Mouse (Mus musculus): ENCODE results near the gene Chst15.

DNA sequence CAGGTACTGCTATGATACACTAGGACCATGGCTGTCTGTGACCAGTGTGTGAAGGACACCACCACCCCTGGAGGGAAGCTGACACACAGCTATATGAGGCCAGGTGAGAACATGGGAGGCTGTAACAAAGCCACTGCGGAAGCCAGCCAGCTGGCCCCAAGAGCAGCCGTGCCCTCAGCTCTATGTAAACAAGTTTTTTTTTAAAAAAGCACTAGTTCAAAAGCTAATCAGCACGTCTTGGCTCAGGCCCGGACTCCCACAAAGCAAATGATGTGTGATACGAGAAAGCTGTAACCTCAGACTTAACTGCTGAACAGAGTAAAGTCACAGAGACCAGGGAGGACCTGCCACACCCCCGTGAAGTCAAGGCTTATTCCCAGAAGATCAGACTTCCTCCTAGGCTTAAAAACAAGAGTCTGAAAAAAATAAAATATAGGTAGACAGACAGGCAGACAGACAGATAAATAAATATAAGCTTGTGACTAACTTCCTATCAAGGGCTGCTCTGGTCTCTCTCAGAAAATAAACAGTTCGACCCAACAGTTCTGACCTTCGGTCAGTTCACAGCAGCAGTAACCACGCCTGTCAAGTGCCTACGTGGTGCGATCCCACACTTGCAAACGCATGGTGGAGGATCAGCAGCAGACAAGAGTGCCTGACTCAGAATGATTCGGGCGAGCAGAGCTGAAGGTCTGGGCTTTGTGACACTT is 30.2 kb downstream of the Chst15 start:
- TF ChIP-seq POLR2A (IDR thresholded peaks at IDR 0.05; ENCODE audit: borderline replicate concordance, control insufficient read depth, low read depth, low read length): no peak
- no peak for TF ChIP-seq CTCF (IDR thresholded peaks at IDR 0.05; ENCODE audit: control insufficient read depth, insufficient read depth, low read length)

All from bone marrow, adult 2 months (tissue).